Mouse (Mus musculus): ENCODE measurements around the gene Rab10. TPM values are rescaled to one million over a fixed set of nuclear protein-coding genes. Genes with fewer than 3 reads are reported as not detected.

Rab10 gene
- 118 and 124 TPM in 2 replicates for polyA plus RNA-seq (2014; fragmentation: Nextera tagmentation; extraction: Ambion mirVana)

DNA sequence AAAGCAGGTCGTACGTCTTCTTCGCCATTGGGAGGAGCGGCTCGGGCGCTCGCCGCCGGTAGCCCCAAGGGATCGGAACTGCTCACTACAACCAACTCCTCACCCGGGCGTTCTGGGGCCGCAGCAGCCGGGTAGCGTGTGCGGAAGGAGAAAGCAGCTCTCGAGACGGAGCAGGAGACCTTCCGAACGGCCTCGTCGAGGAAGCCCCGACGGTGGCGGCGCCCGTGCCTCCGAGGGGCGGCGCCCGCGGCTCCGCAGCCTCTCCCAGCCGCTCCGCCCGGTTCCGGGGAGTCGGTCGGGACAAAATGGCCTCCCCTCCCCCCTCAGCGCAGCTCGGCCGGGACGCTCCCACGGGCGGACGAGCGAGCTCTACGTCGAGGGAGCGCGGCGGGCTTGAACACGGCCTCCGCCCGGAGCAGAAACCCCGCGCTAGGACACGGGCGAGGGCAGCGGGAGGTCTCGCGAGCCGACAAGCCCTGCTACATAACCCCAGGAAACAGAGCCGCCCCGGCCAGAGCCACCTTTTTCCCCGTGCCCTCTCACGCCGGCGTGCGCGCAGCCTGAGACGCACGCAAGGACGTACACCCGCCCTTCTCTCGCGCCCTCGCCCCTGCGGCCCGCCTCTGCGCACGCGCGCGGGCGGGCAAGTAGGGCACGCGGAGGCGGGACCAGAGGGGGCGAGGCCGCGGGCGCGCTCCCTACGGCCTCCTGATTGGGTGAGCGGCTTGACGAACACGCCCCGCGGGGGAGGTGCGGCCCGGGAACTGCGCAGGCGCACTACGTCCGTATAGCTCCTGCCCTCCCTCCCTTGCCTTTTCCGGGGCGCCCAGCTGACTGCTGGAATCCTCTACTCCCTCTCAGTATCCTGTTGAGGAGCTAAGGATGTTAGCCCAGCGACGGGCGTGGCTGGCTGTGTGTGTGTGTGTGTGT lies at the start of gene Rab10:
Gene Rab10 (minus strand): TSS at position 579 of the 930 bp plus-strand sequence.
- under 1% methylated on average over 86 of the region's 111 CpGs for WGBS
- peak within 1 kb of the TSS; percentile 86 for H3K4me3 ChIP-seq (ENCODE audit: low read depth, low read length)
- no peaks in the 10 kb centered on the region for H3K36me3 ChIP-seq (ENCODE audit: control insufficient read depth, insufficient read depth, low read length)
- peaks cover 6% of the 10 kb centered on the region for H3K4me1 ChIP-seq (ENCODE audit: control insufficient read depth, insufficient read depth, low read length)
- H3K9ac ChIP-seq (ENCODE audit: low read length): peak within 1 kb of the TSS; percentile 86
- H3K27me3 ChIP-seq (ENCODE audit: control insufficient read depth, insufficient read depth, low read length): no peaks in the 10 kb centered on the region
- ATAC-seq (ENCODE audit: low FRiP score) (peak; percentile 98), DNase-seq (ENCODE audit: low spot score, missing footprints) (peak; percentile 100)
- peak within 1 kb of the TSS; percentile 91 for H3K27ac ChIP-seq (ENCODE audit: low read depth, low read length)
- H3K4me2 ChIP-seq: peak within 1 kb of the TSS; percentile 75
- H3K9me3 ChIP-seq (ENCODE audit: control insufficient read depth, low read length): no peaks in the 10 kb centered on the region

DNA sequence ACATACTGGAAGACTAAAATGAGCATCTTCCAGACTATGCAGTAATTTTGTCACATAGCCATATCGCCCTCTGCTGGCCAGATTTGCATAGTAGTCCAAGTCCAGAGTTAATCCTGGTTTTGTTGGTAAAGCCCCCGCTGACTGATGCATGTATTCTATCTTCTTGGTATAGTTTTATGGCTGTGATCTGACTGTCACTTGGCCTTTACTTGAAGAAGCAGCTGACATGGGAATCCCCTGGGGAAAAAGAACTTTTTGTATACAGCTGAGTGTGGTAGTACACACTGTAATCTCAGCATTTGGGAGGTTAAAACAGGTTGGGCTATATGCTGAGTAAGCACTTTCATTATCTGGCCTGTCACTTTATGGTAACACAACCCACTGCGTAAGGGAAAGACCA lies 49.5 kb upstream of the Rab10 start:
- Histone ChIP-seq H3K4me1 (ENCODE audit: control insufficient read depth, insufficient read depth, low read length) (no peaks in the 10 kb centered on the region), H3K36me3 (ENCODE audit: control insufficient read depth, insufficient read depth, low read length) (no peaks in the 10 kb centered on the region), H3K4me3 (ENCODE audit: low read depth, low read length) (no peak overlapping the region), H3K27ac (ENCODE audit: low read depth, low read length) (no peak overlapping the region), H3K4me2 (no peak overlapping the region), H3K27me3 (ENCODE audit: control insufficient read depth, insufficient read depth, low read length) (no peaks in the 10 kb centered on the region), H3K9ac (ENCODE audit: low read length) (no peak overlapping the region), H3K9me3 (ENCODE audit: control insufficient read depth, low read length) (no peaks in the 10 kb centered on the region)
- peak; percentile 97 for DNase-seq (ENCODE audit: low spot score, missing footprints)
- peak; percentile 28; the same call in 1 of the 2 replicates for ATAC-seq (ENCODE audit: low FRiP score)
- WGBS: 22% methylated on average over 3 of the region's 3 CpGs

DNA sequence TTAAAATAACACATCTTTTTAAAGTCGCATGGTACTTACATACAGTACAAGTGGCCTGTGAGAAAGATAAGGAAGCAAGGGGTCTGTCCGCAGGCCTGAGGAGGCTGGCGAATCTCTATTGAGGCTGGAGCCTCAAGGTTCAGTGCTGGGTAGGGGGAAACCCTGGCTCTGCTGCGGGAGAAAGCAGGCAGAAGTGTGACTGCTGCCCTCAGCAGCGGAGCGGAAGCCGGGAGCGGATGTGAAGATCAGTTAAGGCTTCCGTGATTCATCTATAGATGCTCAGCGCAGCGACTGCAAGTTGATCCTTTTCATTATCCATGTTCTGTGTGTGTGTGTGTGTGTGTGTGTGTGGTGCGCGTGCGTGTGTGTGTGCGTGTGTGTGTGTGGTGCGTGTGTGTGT lies 47.1 kb upstream of the Rab10 start:
- Histone ChIP-seq H3K27ac (ENCODE audit: low read depth, low read length) (no peak overlapping the region), H3K27me3 (ENCODE audit: control insufficient read depth, insufficient read depth, low read length) (no peaks in the 10 kb centered on the region; the same call in 1 of the 2 replicates), H3K9me3 (ENCODE audit: control insufficient read depth, low read length) (no peaks in the 10 kb centered on the region), H3K9ac (ENCODE audit: low read length) (no peak overlapping the region), H3K4me3 (ENCODE audit: low read depth, low read length) (no peak overlapping the region), H3K4me2 (no peak overlapping the region), H3K36me3 (ENCODE audit: control insufficient read depth, insufficient read depth, low read length) (no peaks in the 10 kb centered on the region), H3K4me1 (ENCODE audit: control insufficient read depth, insufficient read depth, low read length) (no peaks in the 10 kb centered on the region)
- WGBS: 64% methylated on average over 16 of the region's 16 CpGs
- DNase-seq (ENCODE audit: low spot score, missing footprints): peak; percentile 77
- ATAC-seq (ENCODE audit: low FRiP score): no peak

DNA sequence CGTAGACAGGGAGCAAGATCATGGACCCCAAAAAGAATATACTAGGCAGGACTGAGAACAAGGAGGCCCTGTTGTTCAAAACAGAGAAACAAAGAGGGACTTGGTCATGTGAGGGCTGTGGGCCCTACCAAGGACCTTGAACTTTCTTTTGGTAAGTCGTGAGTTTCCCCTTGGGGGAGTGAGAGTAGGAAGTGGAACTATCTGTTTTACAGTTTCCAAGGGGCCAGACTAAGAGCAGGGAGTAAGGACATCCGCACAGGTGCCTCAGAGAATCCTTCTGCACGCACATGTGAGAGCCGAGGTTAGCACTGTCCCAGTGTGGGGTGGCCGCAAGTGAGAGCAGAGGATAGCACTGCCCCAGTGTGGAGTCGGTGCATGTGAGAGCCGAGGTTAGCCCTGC lies 45.3 kb upstream of the Rab10 start:
- Histone ChIP-seq H3K4me1 (ENCODE audit: control insufficient read depth, insufficient read depth, low read length) (no peaks in the 10 kb centered on the region), H3K36me3 (ENCODE audit: control insufficient read depth, insufficient read depth, low read length) (no peaks in the 10 kb centered on the region), H3K27me3 (ENCODE audit: control insufficient read depth, insufficient read depth, low read length) (no peaks in the 10 kb centered on the region; the same call in 1 of the 2 replicates), H3K4me2 (no peak overlapping the region), H3K27ac (ENCODE audit: low read depth, low read length) (no peak overlapping the region), H3K4me3 (ENCODE audit: low read depth, low read length) (no peak overlapping the region), H3K9ac (ENCODE audit: low read length) (no peak overlapping the region), H3K9me3 (ENCODE audit: control insufficient read depth, low read length) (no peaks in the 10 kb centered on the region)
- ATAC-seq (ENCODE audit: low FRiP score) (no peak), DNase-seq (ENCODE audit: low spot score, missing footprints) (peak; percentile 71)
- 86% methylated on average over 8 of the region's 8 CpGs for WGBS

DNA sequence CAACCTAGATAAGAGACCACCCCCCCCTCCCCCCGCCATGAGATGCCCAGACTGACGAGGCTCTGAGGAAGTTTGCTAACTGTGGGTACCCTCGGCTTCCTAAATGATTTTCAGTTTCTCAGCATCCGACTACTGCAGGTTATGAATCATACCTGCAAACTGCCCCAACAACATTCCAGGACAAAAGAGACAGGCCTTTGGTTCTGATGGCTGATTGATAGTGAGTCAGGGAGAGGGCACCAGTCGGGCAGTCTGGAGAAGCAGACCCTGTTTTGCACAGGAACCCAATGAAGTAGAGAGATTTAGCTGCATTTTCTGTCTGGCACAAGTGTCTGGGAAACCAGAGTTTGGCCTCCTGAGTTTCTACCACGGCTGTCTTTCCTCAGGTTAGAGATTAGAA lies 42.4 kb upstream of the Rab10 start:
- Histone ChIP-seq H3K9ac (ENCODE audit: low read length) (no peak overlapping the region), H3K4me3 (ENCODE audit: low read depth, low read length) (no peak overlapping the region), H3K27ac (ENCODE audit: low read depth, low read length) (no peak overlapping the region), H3K27me3 (ENCODE audit: control insufficient read depth, insufficient read depth, low read length) (no peaks in the 10 kb centered on the region; the same call in 1 of the 2 replicates), H3K36me3 (ENCODE audit: control insufficient read depth, insufficient read depth, low read length) (no peaks in the 10 kb centered on the region), H3K4me1 (ENCODE audit: control insufficient read depth, insufficient read depth, low read length) (no peaks in the 10 kb centered on the region), H3K4me2 (no peak overlapping the region), H3K9me3 (ENCODE audit: control insufficient read depth, low read length) (no peaks in the 10 kb centered on the region)
- WGBS: 86% methylated on average over 6 of the region's 6 CpGs
- no peak for DNase-seq (ENCODE audit: low spot score, missing footprints)
- no peak for ATAC-seq (ENCODE audit: low FRiP score)

DNA sequence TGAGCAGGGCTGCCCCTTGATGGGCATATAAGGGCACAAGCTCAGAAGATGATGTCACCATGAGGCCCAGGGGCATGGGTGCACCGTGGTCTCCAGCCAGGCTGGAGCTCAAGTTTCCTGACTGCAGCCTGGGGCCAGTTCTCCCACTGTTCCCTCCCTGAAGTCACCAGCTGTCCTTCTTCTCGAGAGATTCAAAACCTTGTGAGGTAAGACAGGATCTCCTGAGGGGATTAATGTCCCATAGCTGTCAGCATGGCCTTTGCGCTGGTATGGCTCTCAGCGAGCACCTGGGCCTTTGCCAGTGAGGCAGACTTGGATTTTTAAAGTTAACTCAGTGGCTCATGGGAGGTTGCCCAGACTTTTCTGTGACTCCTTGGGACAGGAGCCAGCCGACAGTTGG lies 40.4 kb upstream of the Rab10 start:
- DNase-seq (ENCODE audit: low spot score, missing footprints) (no peak), ATAC-seq (ENCODE audit: low FRiP score) (no peak)
- 86% methylated on average over 5 of the region's 5 CpGs for WGBS
- Histone ChIP-seq H3K9ac (ENCODE audit: low read length) (no peak overlapping the region), H3K27ac (ENCODE audit: low read depth, low read length) (no peak overlapping the region), H3K36me3 (ENCODE audit: control insufficient read depth, insufficient read depth, low read length) (no peaks in the 10 kb centered on the region), H3K4me1 (ENCODE audit: control insufficient read depth, insufficient read depth, low read length) (no peaks in the 10 kb centered on the region), H3K27me3 (ENCODE audit: control insufficient read depth, insufficient read depth, low read length) (no peaks in the 10 kb centered on the region; the same call in 1 of the 2 replicates), H3K4me2 (no peak overlapping the region), H3K4me3 (ENCODE audit: low read depth, low read length) (no peak overlapping the region), H3K9me3 (ENCODE audit: control insufficient read depth, low read length) (no peaks in the 10 kb centered on the region)

DNA sequence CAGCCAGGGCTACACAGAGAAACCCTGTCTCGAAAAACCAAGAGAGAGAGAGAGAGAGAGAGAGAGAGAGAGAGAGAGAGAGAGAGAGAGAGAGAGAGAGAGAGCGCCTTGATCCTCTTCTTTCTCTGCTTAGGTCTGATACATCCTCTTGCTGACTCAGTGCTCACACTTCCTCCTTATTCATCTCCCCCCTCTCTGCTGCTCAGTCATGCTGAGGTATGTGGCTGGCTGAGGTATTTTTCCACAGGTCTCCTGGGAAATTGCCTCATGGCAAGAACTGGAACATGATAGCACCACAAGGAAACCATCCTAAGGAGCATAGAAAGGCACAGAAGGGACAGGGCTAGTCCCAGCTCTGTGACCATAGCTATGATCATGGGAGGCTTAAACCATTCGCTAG lies 39.6 kb upstream of the Rab10 start:
- Histone ChIP-seq H3K4me1 (ENCODE audit: control insufficient read depth, insufficient read depth, low read length) (no peaks in the 10 kb centered on the region), H3K9me3 (ENCODE audit: control insufficient read depth, low read length) (no peaks in the 10 kb centered on the region), H3K9ac (ENCODE audit: low read length) (no peak overlapping the region), H3K36me3 (ENCODE audit: control insufficient read depth, insufficient read depth, low read length) (no peaks in the 10 kb centered on the region), H3K4me2 (no peak overlapping the region), H3K27me3 (ENCODE audit: control insufficient read depth, insufficient read depth, low read length) (no peaks in the 10 kb centered on the region; the same call in 1 of the 2 replicates), H3K27ac (ENCODE audit: low read depth, low read length) (no peak overlapping the region), H3K4me3 (ENCODE audit: low read depth, low read length) (no peak overlapping the region)
- WGBS: 80% methylated on average over 3 of the region's 3 CpGs
- DNase-seq (ENCODE audit: low spot score, missing footprints): no peak
- ATAC-seq (ENCODE audit: low FRiP score): no peak

DNA sequence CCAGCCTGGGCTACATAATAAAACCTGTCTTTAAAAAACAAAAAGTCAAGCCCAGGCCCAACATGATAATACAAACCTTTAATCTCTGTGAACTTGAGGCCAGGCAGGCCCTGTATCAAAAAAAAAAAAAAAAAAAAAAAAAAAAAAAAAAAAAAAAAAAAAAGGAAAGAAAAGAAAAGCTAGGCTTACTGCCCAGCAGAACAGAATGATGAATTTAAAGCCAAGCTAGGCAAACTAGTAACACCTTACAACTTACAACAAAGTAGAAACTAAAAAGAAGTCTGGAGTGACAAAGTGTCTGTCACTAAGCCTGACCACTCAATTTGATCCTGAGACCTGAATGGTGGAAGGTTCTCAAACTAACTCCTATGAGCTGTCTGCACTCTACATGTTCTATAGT lies 37.9 kb upstream of the Rab10 start:
- Histone ChIP-seq H3K4me1 (ENCODE audit: control insufficient read depth, insufficient read depth, low read length) (no peaks in the 10 kb centered on the region), H3K4me2 (no peak overlapping the region), H3K9me3 (ENCODE audit: control insufficient read depth, low read length) (no peaks in the 10 kb centered on the region), H3K27ac (ENCODE audit: low read depth, low read length) (no peak overlapping the region), H3K4me3 (ENCODE audit: low read depth, low read length) (no peak overlapping the region), H3K27me3 (ENCODE audit: control insufficient read depth, insufficient read depth, low read length) (no peaks in the 10 kb centered on the region), H3K36me3 (ENCODE audit: control insufficient read depth, insufficient read depth, low read length) (no peaks in the 10 kb centered on the region), H3K9ac (ENCODE audit: low read length) (no peak overlapping the region)
- ATAC-seq (ENCODE audit: low FRiP score) (no peak), DNase-seq (ENCODE audit: low spot score, missing footprints) (no peak)

DNA sequence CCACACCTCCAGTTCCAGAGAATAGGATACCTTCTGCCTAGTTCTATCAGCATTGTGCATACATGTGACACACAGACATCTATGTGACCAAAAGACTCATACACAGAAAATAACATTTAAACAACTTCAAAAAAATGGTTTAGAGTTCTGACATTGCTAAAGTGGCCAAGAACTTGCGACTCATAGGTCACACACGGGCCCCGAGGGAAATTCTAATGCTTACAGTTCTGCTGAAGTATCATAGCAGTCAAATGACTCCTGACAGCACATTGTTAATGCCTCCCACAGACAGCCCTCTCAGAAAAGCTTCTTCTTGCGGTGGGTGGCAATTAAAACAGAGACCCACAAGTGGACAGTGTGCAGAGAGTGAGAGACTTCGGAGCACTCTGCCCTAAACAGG lies 35.3 kb upstream of the Rab10 start:
- no peak overlapping the region for H3K4me3 ChIP-seq (ENCODE audit: low read depth, low read length)
- H3K36me3 ChIP-seq (ENCODE audit: control insufficient read depth, insufficient read depth, low read length): no peaks in the 10 kb centered on the region
- 89% methylated on average over 5 of the region's 5 CpGs for WGBS
- DNase-seq (ENCODE audit: low spot score, missing footprints) (no peak), ATAC-seq (ENCODE audit: low FRiP score) (no peak)
- no peak overlapping the region for H3K9ac ChIP-seq (ENCODE audit: low read length)
- H3K4me2 ChIP-seq: no peak overlapping the region
- H3K4me1 ChIP-seq (ENCODE audit: control insufficient read depth, insufficient read depth, low read length): no peaks in the 10 kb centered on the region
- no peaks in the 10 kb centered on the region for H3K27me3 ChIP-seq (ENCODE audit: control insufficient read depth, insufficient read depth, low read length)
- no peaks in the 10 kb centered on the region for H3K9me3 ChIP-seq (ENCODE audit: control insufficient read depth, low read length)
- no peak overlapping the region for H3K27ac ChIP-seq (ENCODE audit: low read depth, low read length)
